Mouse (Mus musculus) intestine, embryonic 14.5 days (tissue): ENCODE measurements around the gene Fndc3b. TPM values are rescaled to one million over a fixed set of nuclear protein-coding genes. Genes with fewer than 3 reads are reported as not detected.

Experiments used
- ATAC-seq: fragments of 200-750 bp; cut with Nextera tagmentation; replicated peaks from 2 replicates; pipeline ENCODE4 v1.8.0; 2017; ENCODE audit warnings: low read depth, moderate number of reproducible peaks, moderate TSS enrichment, moderate library complexity; ENCODE audit not compliant: low FRiP score, low TSS enrichment
- DNase-seq: peaks from one replicate; pipeline ENCODE4 v3.0.0-alpha.2; 2018; ENCODE audit warnings: low spot score
- H3K27ac ChIP-seq: fragments of 300-500 bp; sonication (generic); 2 replicates; pipeline ENCODE4 v1.5.1; 2014; ENCODE audit warnings: low read depth, mild to moderate bottlenecking, control low read depth
- H3K27me3 ChIP-seq: fragments of 300-500 bp; sonication (generic); replicated peaks from 2 replicates; pipeline ENCODE4 v1.6.1; 2014; ENCODE audit warnings: low read length, control low read depth; ENCODE audit not compliant: control insufficient read depth, insufficient read depth
- H3K36me3 ChIP-seq: fragments of 300-500 bp; sonication (generic); 2 replicates; pipeline ENCODE4 v1.6.1; 2014; ENCODE audit warnings: low read length, control low read depth; ENCODE audit not compliant: control insufficient read depth, insufficient read depth
- H3K4me1 ChIP-seq: fragments of 300-500 bp; sonication (generic); replicated peaks from 2 replicates; pipeline ENCODE4 v1.6.1; 2014; ENCODE audit warnings: low read length, control low read depth, mixed read lengths; ENCODE audit not compliant: control insufficient read depth, insufficient read depth
- H3K4me2 ChIP-seq: fragments of 300-500 bp; sonication (generic); 2 replicates; pipeline ENCODE4 v1.6.1; 2014; ENCODE audit warnings: low read length
- H3K4me3 ChIP-seq: fragments of 300-500 bp; sonication (generic); 2 replicates; pipeline ENCODE4 v1.5.1; 2014; ENCODE audit warnings: low read depth, low read length, control low read depth, mixed read lengths
- H3K9ac ChIP-seq: fragments of 300-500 bp; sonication (generic); 2 replicates; pipeline ENCODE4 v1.6.1; 2014; ENCODE audit warnings: mild to moderate bottlenecking, low read length
- H3K9me3 ChIP-seq: fragments of 300-500 bp; sonication (generic); 2 replicates; pipeline ENCODE4 v1.6.1; 2016; ENCODE audit warnings: low read length, control low read depth; ENCODE audit not compliant: control insufficient read depth
- WGBS: fragments of 180-500 bp; shearing (Covaris S2); extraction: QIAGEN DNeasy Blood & Tissue Kit; methylation state at CpG from one replicate; pipeline ENCODE4 v1.1.7; 2014; 5-methylcytosine and 5-hydroxymethylcytosine counted together
- polyA plus RNA-seq: library from polyadenylated mRNA; unstranded; fragments of >200 nt; fragmentation: Nextera tagmentation; extraction: Ambion mirVana; gene quantifications from 2 replicates; pipeline ENCODE4 v1.2.1, GENCODE M21; 2014

Fndc3b gene
- polyA plus RNA-seq, 1 experiment from 2014 or later = 26.1 TPM

DNA sequence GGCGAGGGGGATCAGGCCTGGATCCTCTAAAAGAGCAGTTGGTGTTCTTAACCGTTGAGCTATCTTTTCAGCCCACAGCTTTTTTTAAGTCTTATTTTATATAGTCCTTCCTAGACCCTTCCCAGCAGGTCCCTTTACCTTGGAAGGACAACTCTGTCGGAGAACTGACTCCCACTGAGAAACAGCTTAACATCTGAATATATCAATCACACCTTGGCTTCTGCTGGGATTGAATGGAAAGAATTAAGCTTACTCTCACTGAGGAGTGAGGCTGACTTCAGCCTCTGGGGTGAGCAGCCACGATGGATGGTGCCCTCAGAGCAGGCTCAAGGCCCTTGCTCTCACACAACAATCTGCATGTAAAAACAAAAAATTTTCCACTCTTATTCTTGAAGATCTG, 179.1 kb downstream of the Fndc3b start:
- H3K9ac ChIP-seq = no peak overlapping the region
- ATAC-seq (no peak), DNase-seq (no peak)
- H3K9me3 ChIP-seq = no peaks in the 10 kb centered on the region
- no peak overlapping the region for H3K4me2 ChIP-seq
- peaks cover 52% of the 10 kb centered on the region for H3K36me3 ChIP-seq
- H3K27ac ChIP-seq = no peak overlapping the region
- H3K27me3 ChIP-seq = no peaks in the 10 kb centered on the region
- H3K4me3 ChIP-seq = no peak overlapping the region
- H3K4me1 ChIP-seq = no peaks in the 10 kb centered on the region
- WGBS = 61% methylated on average over 4 of the region's 4 CpGs

DNA sequence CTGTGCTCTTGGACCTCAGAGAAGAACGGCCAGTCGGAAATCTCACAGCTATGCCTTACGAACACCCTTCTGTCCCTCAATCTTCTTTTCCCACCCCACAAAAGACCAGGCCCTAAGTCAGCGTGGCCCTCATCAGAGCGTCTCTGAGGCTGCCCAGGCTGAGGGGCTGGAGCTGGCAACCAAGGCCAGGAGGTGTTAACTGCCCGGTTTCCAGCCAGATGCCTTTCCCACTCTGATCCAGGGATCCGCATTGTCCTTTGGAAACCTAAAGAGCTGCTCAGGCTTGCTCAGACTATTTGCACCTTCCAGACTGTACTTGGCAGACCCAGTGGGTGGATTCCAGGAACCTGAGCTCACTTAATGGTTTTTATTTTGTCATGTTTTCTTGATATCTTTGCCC, 180.7 kb downstream of the Fndc3b start:
- no peak overlapping the region for H3K4me2 ChIP-seq
- no peak overlapping the region for H3K27ac ChIP-seq
- no peak overlapping the region for H3K4me3 ChIP-seq
- no peak overlapping the region for H3K9ac ChIP-seq
- no peaks in the 10 kb centered on the region for H3K27me3 ChIP-seq
- H3K36me3 ChIP-seq = peaks cover 39% of the 10 kb centered on the region
- ATAC-seq (no peak), DNase-seq (no peak)
- H3K9me3 ChIP-seq = no peaks in the 10 kb centered on the region
- H3K4me1 ChIP-seq = no peaks in the 10 kb centered on the region
- 75% methylated on average over 7 of the region's 7 CpGs for WGBS

DNA sequence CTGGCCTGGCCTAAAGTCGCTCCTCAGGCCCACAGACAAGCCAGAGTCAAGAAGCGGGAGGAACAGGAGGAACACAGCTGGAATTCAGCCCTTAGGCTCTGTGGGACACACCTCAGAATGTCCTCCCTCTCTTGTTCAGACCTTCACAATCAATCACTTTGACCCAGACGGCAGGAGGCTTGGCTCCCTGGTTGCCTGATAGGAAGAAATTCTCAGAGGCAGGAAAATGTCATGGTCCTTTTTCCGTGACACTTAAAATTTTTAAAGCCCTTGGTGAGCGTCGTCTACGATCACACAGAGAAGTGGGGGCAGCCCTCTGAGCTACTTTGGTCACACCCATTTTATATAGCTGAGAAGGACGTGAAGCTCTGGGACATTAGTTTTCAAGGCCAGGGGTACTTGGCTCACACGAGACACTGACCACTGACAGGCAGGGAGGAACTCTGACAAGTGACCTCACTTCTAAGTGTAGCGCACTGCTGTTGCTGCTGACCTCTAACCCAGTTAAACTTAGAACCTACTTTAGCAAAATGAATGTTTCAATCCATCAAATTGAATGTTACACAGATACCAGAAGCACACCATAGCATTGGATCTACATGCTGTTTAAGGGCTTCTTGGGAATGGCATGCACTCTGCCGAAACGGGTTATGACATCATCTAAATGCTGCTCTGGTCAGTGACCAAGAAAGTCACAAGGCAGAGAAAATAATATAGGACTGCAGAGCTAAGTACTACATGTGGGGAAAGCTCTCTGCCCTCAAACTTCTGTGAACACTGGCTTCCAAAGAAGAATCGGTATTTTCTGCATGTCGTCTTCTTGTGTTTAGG, 181.7 kb downstream of the Fndc3b start:
- Histone ChIP-seq H3K27me3 (no peaks in the 10 kb centered on the region), H3K9ac (no peak overlapping the region), H3K36me3 (peaks cover 34% of the 10 kb centered on the region; the same call in 1 of the 2 replicates), H3K4me1 (no peaks in the 10 kb centered on the region), H3K4me2 (no peak overlapping the region), H3K9me3 (no peaks in the 10 kb centered on the region), H3K4me3 (no peak overlapping the region), H3K27ac (no peak overlapping the region)
- ATAC-seq (no peak), DNase-seq (no peak)
- WGBS = 58% methylated on average over 14 of the region's 14 CpGs

DNA sequence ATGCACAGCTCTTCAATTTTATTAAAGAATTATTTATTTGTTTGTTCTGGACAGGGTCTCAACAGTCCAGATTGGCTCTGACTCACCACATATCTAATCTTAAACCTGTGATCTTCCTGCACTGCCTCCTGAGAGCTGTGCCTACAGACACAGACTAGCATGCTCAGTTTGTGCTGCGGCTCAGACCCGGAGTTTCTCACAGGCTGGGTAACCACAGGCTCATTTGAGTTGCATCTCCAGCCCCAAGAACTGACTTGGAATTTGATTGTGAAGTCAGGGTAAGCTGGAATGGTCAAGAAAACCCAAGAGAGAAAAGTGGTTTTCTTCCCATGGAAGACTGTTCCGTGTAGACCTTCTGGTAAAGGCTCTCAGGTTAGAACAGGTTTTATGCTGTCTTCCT, 184.1 kb downstream of the Fndc3b start:
- no peaks in the 10 kb centered on the region; the same call in 1 of the 2 replicates for H3K4me1 ChIP-seq
- DNase-seq = no peak
- peaks cover 27% of the 10 kb centered on the region; the same call in 1 of the 2 replicates for H3K36me3 ChIP-seq
- WGBS = 89% methylated on average over 3 of the region's 3 CpGs
- no peak overlapping the region for H3K27ac ChIP-seq
- H3K4me2 ChIP-seq = no peak overlapping the region
- H3K27me3 ChIP-seq = no peaks in the 10 kb centered on the region
- no peaks in the 10 kb centered on the region for H3K9me3 ChIP-seq
- H3K4me3 ChIP-seq = no peak overlapping the region
- no peak overlapping the region for H3K9ac ChIP-seq
- no peak for ATAC-seq

DNA sequence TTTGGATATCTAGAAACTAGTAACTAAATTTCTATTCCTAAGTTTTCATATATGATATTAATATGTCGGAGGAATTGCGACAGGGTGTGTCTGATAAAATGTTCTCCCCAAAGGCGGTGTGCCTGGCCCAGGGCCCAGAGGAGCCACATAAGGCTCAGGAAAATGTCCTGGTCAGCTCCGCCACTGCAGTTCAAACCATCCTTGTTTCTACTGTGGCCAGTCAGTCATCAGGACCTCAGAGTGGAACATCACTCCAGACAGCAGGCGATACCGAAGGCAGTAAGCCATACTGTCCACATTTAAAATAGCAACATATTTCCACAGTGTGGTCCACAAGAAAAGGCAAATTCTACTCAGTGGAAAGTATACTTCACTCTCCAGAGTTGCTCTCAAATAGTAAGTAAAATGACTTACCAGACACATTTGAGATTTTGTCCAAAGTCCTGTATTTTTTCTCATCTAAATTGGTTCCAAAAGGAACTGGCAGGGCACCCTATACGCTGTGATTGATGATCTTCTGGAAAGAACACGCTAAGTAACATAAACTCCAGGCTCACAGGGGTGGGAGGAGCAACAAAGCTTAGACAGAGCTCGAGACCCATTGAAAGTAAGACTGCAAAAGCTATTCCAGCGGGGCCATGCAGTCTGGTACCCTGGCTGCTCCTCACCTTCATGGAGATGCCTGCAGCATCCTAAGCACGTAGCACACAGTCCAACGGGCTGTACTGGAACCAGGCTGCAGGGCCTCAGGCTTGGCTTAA, 187.8 kb downstream of the Fndc3b start:
- no peak for ATAC-seq
- Histone ChIP-seq H3K27me3 (no peaks in the 10 kb centered on the region), H3K4me1 (no peaks in the 10 kb centered on the region; the same call in 1 of the 2 replicates), H3K4me3 (no peak overlapping the region), H3K27ac (no peak overlapping the region), H3K36me3 (peaks cover 12% of the 10 kb centered on the region; the same call in 1 of the 2 replicates), H3K4me2 (no peak overlapping the region), H3K9ac (no peak overlapping the region), H3K9me3 (no peaks in the 10 kb centered on the region)
- 62% methylated on average over 12 of the region's 12 CpGs for WGBS
- DNase-seq = no peak

DNA sequence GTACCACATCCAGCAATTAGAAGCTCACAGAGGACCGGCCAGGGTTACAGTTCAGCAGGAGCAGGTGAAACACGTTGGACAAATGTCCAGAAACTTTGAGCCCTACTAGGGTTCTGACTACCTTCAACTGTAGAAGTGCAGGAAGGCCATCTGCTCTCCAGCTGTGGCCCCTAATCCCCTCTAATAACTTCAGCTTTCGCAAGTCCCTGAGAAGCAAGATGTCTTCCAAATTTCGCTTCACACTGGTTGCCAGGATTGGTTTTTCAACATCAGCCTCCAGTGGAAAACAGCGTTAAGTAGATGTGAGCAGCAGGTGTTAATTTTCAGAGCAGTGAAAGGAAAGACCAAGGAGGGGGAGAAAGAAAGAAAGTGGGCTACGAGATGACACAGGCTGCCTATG, 190.7 kb downstream of the Fndc3b start:
- WGBS = 67% methylated on average over 6 of the region's 6 CpGs

DNA sequence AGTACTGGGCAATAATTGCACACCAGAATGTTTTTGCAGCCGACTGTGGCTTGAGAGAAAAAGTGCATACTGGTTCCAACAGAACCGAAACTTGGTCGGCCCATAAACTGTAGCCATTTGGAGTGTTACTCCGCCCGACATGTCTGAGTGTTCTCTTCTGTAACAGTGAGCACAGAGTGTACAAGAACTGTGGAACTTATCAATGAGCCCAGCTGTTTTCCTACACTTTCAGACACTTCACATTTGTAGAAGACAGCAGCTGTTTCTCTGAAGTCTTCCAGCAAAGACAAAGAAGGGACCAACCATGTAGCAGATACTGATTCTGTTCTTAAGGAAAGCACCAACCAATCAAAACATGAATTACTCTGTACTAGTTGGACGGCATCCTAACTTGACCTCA, 191.6 kb downstream of the Fndc3b start:
- Histone ChIP-seq H3K36me3 (peaks cover 5% of the 10 kb centered on the region; the same call in 1 of the 2 replicates), H3K4me2 (no peak overlapping the region), H3K4me1 (no peaks in the 10 kb centered on the region; the same call in 1 of the 2 replicates), H3K27me3 (no peaks in the 10 kb centered on the region), H3K4me3 (no peak overlapping the region), H3K27ac (no peak overlapping the region), H3K9ac (no peak overlapping the region), H3K9me3 (no peaks in the 10 kb centered on the region)
- ATAC-seq (no peak), DNase-seq (no peak)
- WGBS = 92% methylated on average over 6 of the region's 6 CpGs

More for the DNA sequence above, 190.7 kb downstream of the Fndc3b start:
- H3K27me3 ChIP-seq = no peaks in the 10 kb centered on the region
- peaks cover 5% of the 10 kb centered on the region; the same call in 1 of the 2 replicates for H3K36me3 ChIP-seq
- no peak overlapping the region for H3K9ac ChIP-seq
- no peaks in the 10 kb centered on the region; the same call in 1 of the 2 replicates for H3K4me1 ChIP-seq
- H3K27ac ChIP-seq = no peak overlapping the region
- no peak overlapping the region for H3K4me3 ChIP-seq
- no peak for ATAC-seq
- no peak overlapping the region for H3K4me2 ChIP-seq
- H3K9me3 ChIP-seq = no peaks in the 10 kb centered on the region
- DNase-seq = no peak

DNA sequence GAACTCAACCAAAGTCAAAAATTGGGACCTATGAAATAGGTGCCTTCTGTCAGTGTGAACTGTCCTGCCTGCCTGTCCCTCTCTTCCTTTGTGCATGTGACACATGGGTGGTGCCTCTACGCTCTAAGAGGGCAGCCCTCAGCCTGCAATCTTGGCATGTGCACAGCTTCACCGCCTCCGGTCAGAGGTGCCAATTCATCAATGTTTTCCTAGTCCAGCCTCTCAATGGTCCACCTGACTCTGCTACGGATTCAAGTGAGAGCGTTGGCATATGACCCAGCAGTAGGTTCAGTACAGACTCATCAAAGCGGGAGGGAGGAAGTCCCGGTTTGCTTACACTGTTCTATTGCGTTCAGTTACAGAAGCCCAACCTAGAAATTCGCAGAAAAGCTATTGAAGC, 192.2 kb downstream of the Fndc3b start:
- no peaks in the 10 kb centered on the region for H3K27me3 ChIP-seq
- H3K4me3 ChIP-seq = no peak overlapping the region
- DNase-seq = no peak
- no peak overlapping the region for H3K4me2 ChIP-seq
- H3K9me3 ChIP-seq = no peaks in the 10 kb centered on the region
- no peak overlapping the region for H3K27ac ChIP-seq
- H3K9ac ChIP-seq = no peak overlapping the region
- no peak for ATAC-seq
- no peaks in the 10 kb centered on the region; the same call in 1 of the 2 replicates for H3K4me1 ChIP-seq
- WGBS = 91% methylated on average over 9 of the region's 9 CpGs
- H3K36me3 ChIP-seq = peaks cover 5% of the 10 kb centered on the region; the same call in 1 of the 2 replicates
